Mouse (Mus musculus): ENCODE results near the gene Lct. TPM values are rescaled to one million over a fixed set of nuclear protein-coding genes. Genes with fewer than 3 reads are reported as not detected.

The Lct gene
- total and polyA plus RNA-seq, 3 experiments: 0.07 to 0.14 (median 0.08) TPM

DNA sequence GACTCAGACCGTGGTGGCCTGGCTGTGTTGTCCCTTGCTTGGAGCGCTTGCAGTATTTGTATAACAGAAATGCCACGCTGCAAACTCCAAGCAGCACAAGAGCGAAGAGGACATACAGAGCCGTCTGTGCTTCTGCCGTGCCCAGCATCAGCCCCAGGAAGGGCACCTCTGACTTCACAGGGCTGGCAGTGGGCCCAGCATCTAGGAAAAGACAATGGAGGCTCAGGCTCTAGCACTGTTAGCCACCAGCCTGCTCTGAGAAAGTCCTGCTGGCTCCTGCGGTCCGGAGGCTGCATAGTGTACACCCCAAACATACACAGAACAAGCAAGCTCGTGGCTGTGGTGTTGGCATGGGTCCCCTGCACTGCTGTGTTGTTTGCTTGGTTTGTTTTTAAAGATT lies 43.0 kb downstream of the Lct start:
- no peaks in the 10 kb centered on the region for H3K79me2 ChIP-seq (replicated peaks; ENCODE audit: control insufficient read depth, extremely low read depth, insufficient read depth, poor library complexity, severe bottlenecking)
- TF ChIP-seq EP300 (IDR thresholded peaks at IDR 0.05; ENCODE audit: low read length): no peak
- no peak for TF ChIP-seq SMC3 (IDR thresholded peaks at IDR 0.05; ENCODE audit: low read depth, low read length)
- TF ChIP-seq SIN3A (IDR thresholded peaks at IDR 0.05; ENCODE audit: low read length): no peak
- no peak for TF ChIP-seq CTCF (conservative IDR thresholded peaks at IDR 0.05 in 1 of 2, IDR thresholded peaks at IDR 0.05 in 1 of 2; ENCODE audit: low read depth in 2 of 2, low read length in 2 of 2)
- no peak for TF ChIP-seq BHLHE40 (IDR thresholded peaks at IDR 0.05; ENCODE audit: low read depth, low read length)
- TF ChIP-seq ELF1 (IDR thresholded peaks at IDR 0.05; ENCODE audit: low read depth, low read length): no peak
- no peak for TF ChIP-seq MYC (IDR thresholded peaks at IDR 0.05; ENCODE audit: low read depth, low read length)
- no peak for TF ChIP-seq TBP (conservative IDR thresholded peaks at IDR 0.05; ENCODE audit: low read depth, low read length)
- no peak for TF ChIP-seq ETS1 (conservative IDR thresholded peaks at IDR 0.05; ENCODE audit: low read depth, low read length)
- TF ChIP-seq JUND (conservative IDR thresholded peaks at IDR 0.05; ENCODE audit: low read depth, low read length): no peak
- no peak for TF ChIP-seq POLR2AphosphoS2 (IDR thresholded peaks at IDR 0.05; ENCODE audit: low read depth, low read length)
- TF ChIP-seq MAFK (IDR thresholded peaks at IDR 0.05; ENCODE audit: insufficient replicate concordance, low read length): no peak
- no peak for TF ChIP-seq ZC3H11A (IDR thresholded peaks at IDR 0.05; ENCODE audit: low read depth, low read length)
- no peak for TF ChIP-seq HCFC1 (IDR thresholded peaks at IDR 0.05; ENCODE audit: low read depth, low read length)
- no peak for TF ChIP-seq UBTF (IDR thresholded peaks at IDR 0.05; ENCODE audit: low read depth, low read length)
- TF ChIP-seq CHD2 (IDR thresholded peaks at IDR 0.05; ENCODE audit: low read length): no peak
- no peak for TF ChIP-seq CHD1 (IDR thresholded peaks at IDR 0.05; ENCODE audit: low read depth, low read length)
- TF ChIP-seq RCOR1 (conservative IDR thresholded peaks at IDR 0.05; ENCODE audit: low read depth, low read length): no peak
- H3K9me3 ChIP-seq (replicated peaks; ENCODE audit: low read length): no peaks in the 10 kb centered on the region
- H3K4me1 ChIP-seq (ENCODE audit: control insufficient read depth in 1 of 2, insufficient read depth in 2 of 2): peaks cover 2 to 13% of the 10 kb centered on the region in 2 experiments; a peak in 3 of 4 replicates
- no peaks in the 10 kb centered on the region for H3K27me3 ChIP-seq (replicated peaks)
- no peak for DNase-seq (ENCODE audit: extremely low read depth)
- H3K4me3 ChIP-seq (replicated peaks in 1 of 3; ENCODE audit: low read depth in 2 of 3, low read length in 2 of 3, poor library complexity in 1 of 3): no peak overlapping the region
- H3K36me3 ChIP-seq (replicated peaks in 1 of 2; ENCODE audit: control insufficient read depth in 1 of 2, insufficient read depth in 1 of 2, low read length in 1 of 2): peaks cover 0 to 12% of the 10 kb centered on the region in 2 experiments
- dilution Hi-C loops (cut with MboI; ENCODE audit: extremely low pct_ligation_motif_present, extremely low pct_unique_long_range_greater_than_20kb, low sequenced_read_pairs): no loop called here
- H3K4me2 ChIP-seq (ENCODE audit: insufficient read depth, low read depth, poor library complexity, severe bottlenecking): no peak overlapping the region
- H3K27ac ChIP-seq (ENCODE audit: insufficient read depth, low read depth): no peak overlapping the region
- no peak overlapping the region for H3K9ac ChIP-seq (ENCODE audit: insufficient read depth, low read depth)
- in situ Hi-C loops (cut with MboI; ENCODE audit: low pct_ligation_motif_present, low pct_unique_long_range_greater_than_20kb, low sequenced_read_pairs): no loop called here

DNA sequence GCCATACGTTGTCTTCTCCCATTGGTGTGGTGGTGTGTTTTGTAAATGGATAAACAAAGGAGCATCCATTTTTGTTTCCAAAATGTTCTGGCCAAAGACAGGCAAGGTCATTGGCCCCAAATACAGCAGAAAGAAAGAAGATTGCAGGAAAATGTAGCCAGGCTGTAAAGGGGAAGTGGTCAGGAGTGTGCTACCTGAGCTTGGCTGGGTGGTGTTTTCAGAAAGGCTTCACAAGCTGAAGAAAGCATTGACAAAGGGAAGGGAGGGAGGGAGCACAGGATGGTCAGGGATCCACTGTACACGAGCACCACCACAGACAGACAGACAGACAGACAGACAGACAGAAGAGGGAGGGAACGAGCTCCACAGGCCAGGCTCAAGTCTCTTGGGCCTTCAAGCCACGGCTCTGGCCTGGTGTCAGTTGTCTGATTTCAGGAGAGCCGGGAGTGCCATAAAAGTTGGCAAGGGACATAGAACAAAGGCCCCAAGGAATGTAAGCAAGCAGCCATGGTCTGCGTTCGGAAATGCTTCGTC lies 43.9 kb downstream of the Lct start:
- H3K9ac ChIP-seq (ENCODE audit: insufficient read depth, low read depth): no peak overlapping the region
- no peaks in the 10 kb centered on the region for H3K79me2 ChIP-seq (replicated peaks; ENCODE audit: control insufficient read depth, extremely low read depth, insufficient read depth, poor library complexity, severe bottlenecking)
- TF ChIP-seq ZKSCAN1 (IDR thresholded peaks at IDR 0.05; ENCODE audit: borderline replicate concordance, low read depth, low read length) (no peak), ZNF384 (IDR thresholded peaks at IDR 0.05; ENCODE audit: low read depth, low read length) (no peak), TCF12 (IDR thresholded peaks at IDR 0.05; ENCODE audit: low read depth, low read length) (no peak), NRF1 (IDR thresholded peaks at IDR 0.05; ENCODE audit: low read depth, low read length) (no peak), NELFE (IDR thresholded peaks at IDR 0.05; ENCODE audit: low read depth, low read length) (no peak), CHD2 (IDR thresholded peaks at IDR 0.05; ENCODE audit: low read length) (no peak), SIN3A (IDR thresholded peaks at IDR 0.05; ENCODE audit: low read length) (no peak), MEF2A (IDR thresholded peaks at IDR 0.05; ENCODE audit: borderline replicate concordance, low read depth, low read length) (no peak), GABPA (IDR thresholded peaks at IDR 0.05; ENCODE audit: insufficient replicate concordance, low read depth, low read length) (no peak)
- H3K27ac ChIP-seq (ENCODE audit: insufficient read depth, low read depth): no peak overlapping the region
- no peak overlapping the region for H3K4me3 ChIP-seq (replicated peaks in 1 of 3; ENCODE audit: low read depth in 2 of 3, low read length in 2 of 3, poor library complexity in 1 of 3)
- no peak overlapping the region for H3K4me2 ChIP-seq (ENCODE audit: insufficient read depth, low read depth, poor library complexity, severe bottlenecking)
- H3K9me3 ChIP-seq (replicated peaks; ENCODE audit: low read length): no peaks in the 10 kb centered on the region
- in situ Hi-C loops (cut with MboI; ENCODE audit: low pct_ligation_motif_present, low pct_unique_long_range_greater_than_20kb, low sequenced_read_pairs) (no loop called here), dilution Hi-C loops (cut with MboI; ENCODE audit: extremely low pct_ligation_motif_present, extremely low pct_unique_long_range_greater_than_20kb, low sequenced_read_pairs) (no loop called here)
- peaks cover 7 to 20% of the 10 kb centered on the region in 2 experiments for H3K36me3 ChIP-seq (replicated peaks in 1 of 2; ENCODE audit: control insufficient read depth in 1 of 2, insufficient read depth in 1 of 2, low read length in 1 of 2)
- H3K27me3 ChIP-seq (replicated peaks): no peaks in the 10 kb centered on the region
- peaks cover 2 to 13% of the 10 kb centered on the region in 2 experiments; a peak in 3 of 4 replicates for H3K4me1 ChIP-seq (ENCODE audit: control insufficient read depth in 1 of 2, insufficient read depth in 2 of 2)
- DNase-seq (ENCODE audit: extremely low read depth): no peak

Measured in CH12.LX (cell line).